Mouse (Mus musculus): ENCODE data around the gene Slco2a1.

The Slco2a1 gene

GRCm38 (mm10) chr9:103038266-103038665 lies 49.8 kb downstream of the Slco2a1 start:
- peak; percentile 74 for DNase-seq (ENCODE audit: low spot score)

GRCm38 (mm10) chr9:103038705-103039104 lies 50.2 kb downstream of the Slco2a1 start:
- no peak for DNase-seq (ENCODE audit: low spot score)

GRCm38 (mm10) chr9:103040581-103040980 lies 52.1 kb downstream of the Slco2a1 start:
- DNase-seq (ENCODE audit: low spot score) = no peak

- no peak for DNase-seq (ENCODE audit: low spot score)
These were observed 56.9 kb downstream of the Slco2a1 start for GRCm38 (mm10) chr9:103045406-103045805.

GRCm38 (mm10) chr9:103049049-103049511 lies 60.6 kb downstream of the Slco2a1 start:
- peak; percentile 28 for DNase-seq (ENCODE audit: low spot score)

GRCm38 (mm10) chr9:103053829-103054228 lies 65.3 kb downstream of the Slco2a1 start:
- DNase-seq (ENCODE audit: low spot score) = peak; percentile 34

GRCm38 (mm10) chr9:103055061-103055460 lies 66.5 kb downstream of the Slco2a1 start:
- DNase-seq (ENCODE audit: low spot score) = no peak

GRCm38 (mm10) chr9:103056164-103056563 lies 67.7 kb downstream of the Slco2a1 start:
- no peak for DNase-seq (ENCODE audit: low spot score)

GRCm38 (mm10) chr9:103060551-103060950 lies 72.0 kb downstream of the Slco2a1 start:
- DNase-seq (ENCODE audit: low spot score) = no peak

- DNase-seq (ENCODE audit: low spot score) = no peak
These were observed 73.0 kb downstream of the Slco2a1 start for GRCm38 (mm10) chr9:103061471-103062053.

- DNase-seq (ENCODE audit: low spot score) = no peak
These were observed 75.1 kb downstream of the Slco2a1 start for GRCm38 (mm10) chr9:103063591-103063990.

GRCm38 (mm10) chr9:103066845-103067244 lies 78.3 kb downstream of the Slco2a1 start:
- no peak for DNase-seq (ENCODE audit: low spot score)

GRCm38 (mm10) chr9:103067651-103068050 lies 79.1 kb downstream of the Slco2a1 start:
- DNase-seq (ENCODE audit: low spot score) = no peak

GRCm38 (mm10) chr9:103068769-103069168 lies 80.3 kb downstream of the Slco2a1 start:
- no peak for DNase-seq (ENCODE audit: low spot score)

GRCm38 (mm10) chr9:103071541-103072203 lies 83.2 kb downstream of the Slco2a1 start:
- DNase-seq (ENCODE audit: low spot score) = no peak

- no peak for DNase-seq (ENCODE audit: low spot score)
These were observed 83.7 kb downstream of the Slco2a1 start for GRCm38 (mm10) chr9:103072204-103072599.

- peak; percentile 69 for DNase-seq (ENCODE audit: low spot score)
These were observed 84.5 kb downstream of the Slco2a1 start for GRCm38 (mm10) chr9:103072926-103073515.

GRCm38 (mm10) chr9:103076836-103077531 lies 88.5 kb downstream of the Slco2a1 start:
- peak; percentile 89 for DNase-seq (ENCODE audit: low spot score)

- peak; percentile 35 for DNase-seq (ENCODE audit: low spot score)
These were observed 89.7 kb downstream of the Slco2a1 start for GRCm38 (mm10) chr9:103078194-103078691.

GRCm38 (mm10) chr9:103080211-103080610 lies 91.7 kb downstream of the Slco2a1 start:
- DNase-seq (ENCODE audit: low spot score) = no peak

GRCm38 (mm10) chr9:103082246-103082975 lies 93.9 kb downstream of the Slco2a1 start:
- DNase-seq (ENCODE audit: low spot score) = no peak

GRCm38 (mm10) chr9:103083405-103083804 lies 94.9 kb downstream of the Slco2a1 start:
- no peak for DNase-seq (ENCODE audit: low spot score)
